Mouse (Mus musculus) neural tube, embryonic 13.5 days (tissue): ENCODE results near the gene Dstyk. TPM values are rescaled to one million over a fixed set of nuclear protein-coding genes. Genes with fewer than 3 reads are reported as not detected.
"Not testable (repeated sequence)": the region's sequence is repeated elsewhere in the genome, so short reads cannot be mapped to it uniquely, and the experiment has no call there.

Experiments used
- ATAC-seq: fragments of 200-750 bp; cut with Nextera tagmentation; 2 replicates; pipeline ENCODE4 v1.8.0; 2017; ENCODE audit warnings: low read depth, mild to moderate bottlenecking, moderate TSS enrichment, moderate library complexity
- H3K27ac ChIP-seq: fragments of 300-500 bp; sonication (generic); replicated peaks from 2 replicates; pipeline ENCODE4 v1.5.1; 2015; ENCODE audit warnings: moderate library complexity, mild to moderate bottlenecking, inconsistent platforms
- H3K27me3 ChIP-seq: fragments of 300-500 bp; sonication (generic); 2 replicates; pipeline ENCODE4 v1.6.1; 2015; ENCODE audit warnings: mild to moderate bottlenecking, inconsistent platforms
- H3K36me3 ChIP-seq: fragments of 300-500 bp; sonication (generic); 2 replicates; pipeline ENCODE4 v1.6.1; 2015; ENCODE audit warnings: mild to moderate bottlenecking, inconsistent platforms
- H3K4me1 ChIP-seq: fragments of 300-500 bp; sonication (generic); replicated peaks from 2 replicates; pipeline ENCODE4 v1.6.1; 2015; ENCODE audit warnings: inconsistent platforms
- H3K4me2 ChIP-seq: fragments of 300-500 bp; sonication (generic); 2 replicates; pipeline ENCODE4 v1.6.1; 2015; ENCODE audit warnings: inconsistent platforms, mild to moderate bottlenecking, moderate library complexity
- H3K4me3 ChIP-seq: fragments of 300-500 bp; sonication (generic); 2 replicates; pipeline ENCODE4 v1.5.1; 2015; ENCODE audit warnings: mild to moderate bottlenecking, inconsistent platforms
- H3K9ac ChIP-seq: fragments of 300-500 bp; sonication (generic); 2 replicates; pipeline ENCODE4 v1.6.1; 2015; ENCODE audit warnings: moderate library complexity, mild to moderate bottlenecking, inconsistent platforms
- H3K9me3 ChIP-seq: fragments of 300-500 bp; sonication (generic); 2 replicates; pipeline ENCODE4 v1.6.1; 2016; ENCODE audit warnings: inconsistent platforms
- WGBS: fragments of 180-500 bp; shearing (Covaris S2); methylation state at CpG from one replicate; pipeline ENCODE4 v1.1.7; 2015; 5-methylcytosine and 5-hydroxymethylcytosine counted together
- polyA plus RNA-seq: library from polyadenylated mRNA; unstranded; fragments of >200 nt; fragmentation: Nextera tagmentation; extraction: Ambion mirVana; gene quantifications from 2 replicates; pipeline ENCODE4 v1.2.1, GENCODE M21; 2015

The Dstyk gene
- polyA plus RNA-seq, 1 experiment from 2014 or later, result 9.2 TPM

DNA sequence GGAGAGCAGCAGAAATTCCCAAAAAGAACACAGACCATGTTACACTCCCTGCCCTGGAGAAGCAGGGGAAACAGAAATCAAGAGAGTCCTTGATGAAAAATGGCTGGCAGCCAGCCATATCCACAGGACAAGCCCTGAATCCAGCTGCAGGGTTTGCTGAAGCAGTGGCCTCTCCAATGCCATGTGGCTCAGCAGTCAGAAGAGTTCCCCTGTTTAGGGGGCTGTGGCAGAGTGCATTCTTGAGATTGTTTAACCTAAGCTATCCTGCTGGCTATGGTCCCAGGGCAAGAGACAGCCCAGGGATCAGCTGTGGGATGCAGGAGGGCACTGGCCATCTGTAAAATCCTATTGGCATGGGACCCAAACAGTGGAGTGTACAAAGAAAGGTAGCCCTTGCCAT lies 51.6 kb downstream of the Dstyk start:
- H3K9me3 ChIP-seq, result no peaks in the 10 kb centered on the region
- no peak for ATAC-seq
- H3K27ac ChIP-seq, result no peak overlapping the region

DNA sequence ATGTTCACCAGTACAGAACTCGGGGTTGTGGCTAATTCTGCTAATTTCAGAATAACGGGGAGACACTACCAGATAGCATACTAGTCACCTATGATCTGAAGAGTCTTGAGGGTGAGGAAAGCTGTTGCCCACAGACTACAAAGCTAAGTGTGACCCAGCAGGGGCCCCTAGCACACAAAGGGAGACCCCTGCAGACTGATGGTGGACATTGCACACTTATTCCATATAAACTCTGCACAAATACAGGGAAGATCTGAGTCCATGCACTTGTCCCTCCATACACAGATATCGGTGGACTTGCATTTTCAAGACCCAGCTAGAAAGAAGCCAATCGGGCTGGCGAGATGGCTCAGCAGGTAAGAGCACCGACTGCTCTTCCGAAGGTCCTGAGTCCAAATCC lies 52.2 kb downstream of the Dstyk start:
- no peak for ATAC-seq
- H3K27ac ChIP-seq, result no peak overlapping the region
- 94% methylated on average over 7 of the region's 7 CpGs for WGBS
- H3K27me3 ChIP-seq, result no peaks in the 10 kb centered on the region
- no peaks in the 10 kb centered on the region for H3K4me1 ChIP-seq
- no peak overlapping the region for H3K9ac ChIP-seq
- no peak overlapping the region for H3K4me2 ChIP-seq
- H3K36me3 ChIP-seq, result peaks cover 24% of the 10 kb centered on the region
- H3K9me3 ChIP-seq, result no peaks in the 10 kb centered on the region
- H3K4me3 ChIP-seq, result no peak overlapping the region

More for the DNA sequence above, 51.6 kb downstream of the Dstyk start:
- no peaks in the 10 kb centered on the region for H3K4me1 ChIP-seq
- H3K27me3 ChIP-seq, result no peaks in the 10 kb centered on the region
- H3K4me2 ChIP-seq, result no peak overlapping the region
- H3K9ac ChIP-seq, result no peak overlapping the region
- H3K36me3 ChIP-seq, result peaks cover 30% of the 10 kb centered on the region
- no peak overlapping the region for H3K4me3 ChIP-seq

DNA sequence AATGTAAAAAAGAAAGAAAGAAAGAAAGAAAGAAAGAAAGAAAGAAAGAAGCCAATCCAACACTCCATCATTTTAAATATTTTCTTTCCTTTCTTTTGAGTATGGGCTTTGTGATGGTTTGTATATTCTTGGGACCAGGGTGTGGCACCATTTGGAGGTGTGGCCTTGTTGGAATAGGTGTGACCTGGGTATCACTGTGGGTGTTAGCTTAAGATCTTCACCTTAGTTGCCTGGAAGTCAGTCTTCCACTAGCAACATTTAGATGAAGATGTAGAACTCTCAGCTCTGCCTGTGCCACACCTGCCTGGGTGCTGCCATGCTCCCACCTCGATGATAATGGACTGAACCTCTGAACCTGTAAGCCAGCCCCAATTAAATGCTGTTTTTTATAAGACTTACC lies 52.7 kb downstream of the Dstyk start:
- WGBS, result 94% methylated on average over 1 of the region's 1 CpGs
- H3K4me1 ChIP-seq, H3K27me3 ChIP-seq, ATAC-seq, H3K4me3 ChIP-seq, H3K9me3 ChIP-seq, H3K9ac ChIP-seq, H3K27ac ChIP-seq, H3K4me2 ChIP-seq: not testable (repeated sequence)
- H3K36me3 ChIP-seq, result peaks cover 19% of the 10 kb centered on the region

DNA sequence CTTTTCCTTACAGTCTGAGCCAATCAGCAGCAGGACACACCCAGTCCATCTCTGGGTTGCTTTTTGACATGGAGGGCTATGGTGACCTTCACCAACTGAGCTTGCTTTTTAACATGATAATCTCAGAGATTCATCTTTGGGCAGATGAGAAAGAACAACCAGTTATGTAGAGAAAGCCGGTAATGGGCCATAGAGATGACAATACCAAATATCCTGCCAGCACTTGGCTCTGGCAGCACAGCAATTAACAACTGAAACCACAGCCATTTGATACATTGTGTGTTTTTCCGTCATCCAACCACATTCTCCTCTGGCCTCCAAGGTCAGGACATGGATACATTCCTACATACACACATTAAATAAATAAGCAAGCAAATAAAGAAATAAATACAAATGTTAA lies 53.7 kb downstream of the Dstyk start:
- peaks cover 10% of the 10 kb centered on the region for H3K36me3 ChIP-seq
- H3K27me3 ChIP-seq, result no peaks in the 10 kb centered on the region
- no peak overlapping the region for H3K9ac ChIP-seq
- 95% methylated on average over 2 of the region's 2 CpGs for WGBS
- H3K27ac ChIP-seq, result no peak overlapping the region
- H3K9me3 ChIP-seq, result no peaks in the 10 kb centered on the region
- no peak overlapping the region for H3K4me2 ChIP-seq
- peaks cover 7% of the 10 kb centered on the region for H3K4me1 ChIP-seq
- H3K4me3 ChIP-seq, result no peak overlapping the region
- no peak for ATAC-seq

DNA sequence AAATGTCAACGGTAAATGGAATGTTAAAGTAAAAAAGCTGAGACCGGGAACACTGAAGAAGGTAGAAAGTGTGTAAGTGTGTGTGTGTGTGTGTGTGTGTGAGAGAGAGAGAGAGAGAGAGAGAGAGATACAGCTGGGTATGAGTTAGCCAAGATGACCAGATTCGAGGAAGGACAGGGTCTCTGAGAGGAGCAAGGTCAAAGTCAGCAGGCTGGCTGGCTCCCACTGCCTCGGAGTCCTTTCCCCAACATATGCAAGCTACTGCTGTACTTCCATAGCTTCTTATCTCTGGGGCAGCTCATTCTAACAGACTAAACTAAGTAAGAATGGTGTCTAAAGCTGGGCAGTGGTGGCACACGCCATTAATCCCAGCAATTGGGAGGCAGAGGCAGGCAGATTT lies 54.1 kb downstream of the Dstyk start:
- no peak overlapping the region for H3K27ac ChIP-seq
- 96% methylated on average over 5 of the region's 5 CpGs for WGBS
- H3K36me3 ChIP-seq, result peaks cover 7% of the 10 kb centered on the region
- no peak overlapping the region for H3K4me2 ChIP-seq
- no peak for ATAC-seq
- no peaks in the 10 kb centered on the region for H3K9me3 ChIP-seq
- H3K4me3 ChIP-seq, result no peak overlapping the region
- peaks cover 12% of the 10 kb centered on the region for H3K4me1 ChIP-seq
- H3K9ac ChIP-seq, result no peak overlapping the region
- no peaks in the 10 kb centered on the region for H3K27me3 ChIP-seq

DNA sequence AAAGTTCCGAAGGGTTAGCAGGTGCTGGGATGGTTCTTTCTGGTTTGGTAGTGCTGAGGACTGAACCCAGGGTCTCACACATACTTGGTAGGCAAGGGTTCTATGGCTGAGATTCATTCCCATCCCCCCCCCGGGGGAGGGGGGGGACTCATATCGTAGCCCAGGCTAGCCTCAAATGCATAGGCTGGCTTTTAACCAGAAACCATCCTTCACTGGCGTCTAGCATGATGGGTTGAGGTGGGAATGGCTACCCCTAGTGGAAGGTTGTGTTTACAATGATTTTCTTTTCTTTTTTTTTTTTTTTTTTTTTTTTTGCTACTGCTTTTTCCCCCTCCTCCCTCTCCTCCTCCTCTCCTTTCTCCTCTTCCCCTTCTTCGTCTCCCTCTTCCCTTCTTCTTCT lies 55.2 kb downstream of the Dstyk start:
- H3K27me3 ChIP-seq, result no peaks in the 10 kb centered on the region
- H3K27ac ChIP-seq, result no peak overlapping the region
- 63% methylated on average over 5 of the region's 5 CpGs for WGBS
- no peak for ATAC-seq
- H3K4me1 ChIP-seq, result peaks cover 12% of the 10 kb centered on the region
- H3K4me2 ChIP-seq, result no peak overlapping the region
- H3K9ac ChIP-seq, result no peak overlapping the region
- H3K36me3 ChIP-seq, result no peaks in the 10 kb centered on the region
- H3K9me3 ChIP-seq, result no peaks in the 10 kb centered on the region
- H3K4me3 ChIP-seq, result no peak overlapping the region

DNA sequence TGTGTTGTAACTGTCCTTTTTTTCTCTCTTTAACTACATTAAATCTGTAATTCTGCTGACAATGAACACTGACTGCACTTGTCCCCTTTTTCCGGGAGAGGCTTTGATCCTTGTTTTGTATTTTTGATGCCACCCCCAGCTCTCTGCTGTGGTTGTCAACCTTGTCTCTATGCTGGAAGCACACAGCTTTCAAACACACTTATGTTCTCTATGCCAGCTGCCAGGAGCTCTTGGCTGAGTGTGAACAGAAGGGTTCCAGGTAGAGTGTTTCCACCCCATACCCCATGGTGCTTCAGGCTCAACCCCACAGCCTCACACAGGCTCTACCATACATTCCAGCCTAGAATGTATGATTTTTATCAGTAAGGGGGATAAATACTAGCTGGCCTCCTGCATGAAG lies 57.1 kb downstream of the Dstyk start:
- no peak for ATAC-seq
- 93% methylated on average over 1 of the region's 1 CpGs for WGBS
- no peak overlapping the region for H3K27ac ChIP-seq
- no peak overlapping the region for H3K4me2 ChIP-seq
- no peaks in the 10 kb centered on the region for H3K9me3 ChIP-seq
- no peaks in the 10 kb centered on the region for H3K36me3 ChIP-seq
- H3K27me3 ChIP-seq, result no peaks in the 10 kb centered on the region
- H3K4me3 ChIP-seq, result no peak overlapping the region
- H3K4me1 ChIP-seq, result peaks cover 30% of the 10 kb centered on the region
- no peak overlapping the region for H3K9ac ChIP-seq

DNA sequence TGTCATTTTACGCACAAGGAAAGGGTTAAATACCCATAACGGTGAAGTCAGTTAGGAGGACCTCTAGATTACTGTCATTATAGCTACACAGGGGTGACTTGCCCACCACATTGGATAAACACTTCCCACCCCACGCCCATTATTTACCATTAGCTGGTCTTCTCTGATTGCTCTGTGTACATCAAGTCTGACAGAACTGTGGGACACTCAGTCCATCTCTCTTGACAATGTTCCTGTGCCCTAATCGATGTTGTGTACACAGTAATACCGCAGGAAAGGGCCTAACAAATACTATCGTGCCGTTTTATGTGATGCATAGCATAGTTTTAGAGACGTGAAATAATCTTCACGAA lies 59.2 kb downstream of the Dstyk start:
- Histone ChIP-seq H3K9me3 (no peaks in the 10 kb centered on the region), H3K27me3 (no peaks in the 10 kb centered on the region), H3K9ac (peak overlapping the region; percentile 76), H3K4me1 (peaks cover 39% of the 10 kb centered on the region), H3K4me2 (peak overlapping the region; percentile 82), H3K4me3 (peak overlapping the region; percentile 55), H3K27ac (peak overlapping the region; percentile 70), H3K36me3 (no peaks in the 10 kb centered on the region)
- ATAC-seq, result peak; percentile 62
- WGBS, result 5% methylated on average over 9 of the region's 9 CpGs

DNA sequence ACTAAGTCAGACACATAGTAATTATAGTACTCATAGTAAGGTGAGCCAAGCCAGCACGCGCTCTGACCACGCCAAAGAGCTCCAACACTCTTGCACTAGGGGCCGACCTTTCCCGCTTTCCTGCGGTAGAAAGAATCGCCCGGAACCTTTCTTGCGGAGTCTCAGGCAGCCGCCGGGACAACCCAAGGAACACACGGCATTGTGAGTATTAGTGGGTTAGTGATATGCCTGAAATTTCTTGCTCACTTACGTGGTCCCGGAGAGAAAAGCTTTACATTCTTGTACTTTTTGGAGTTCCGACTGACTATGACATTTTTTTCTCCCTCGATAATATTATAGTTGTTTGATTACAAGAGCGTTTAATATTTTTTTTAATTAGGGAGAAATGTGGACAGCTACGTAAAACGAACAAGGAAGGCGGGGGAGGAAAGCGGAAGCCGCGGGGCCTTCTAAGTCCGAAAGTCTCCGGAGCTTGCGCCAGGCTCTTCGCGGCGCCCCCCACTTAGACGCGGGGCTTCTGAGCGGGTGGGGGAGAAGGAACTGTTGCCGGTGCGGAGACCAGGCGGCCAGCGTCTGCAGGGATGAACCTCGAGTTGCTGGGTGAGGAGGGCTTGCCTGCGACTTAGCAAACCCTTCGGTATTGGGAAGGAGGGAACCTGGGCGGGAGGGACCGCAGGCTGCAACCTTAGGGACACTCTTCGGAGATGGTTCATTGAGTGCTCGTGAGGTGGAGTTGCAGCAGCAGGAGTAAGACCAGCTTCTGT lies 59.8 kb downstream of the Dstyk start, which contains the start of gene Rbbp5:
Gene Rbbp5 (plus strand): TSS at position 438 of the 764 bp plus-strand sequence.
- Histone ChIP-seq H3K27ac (peak within 1 kb of the TSS; percentile 70), H3K27me3 (no peaks in the 10 kb centered on the region), H3K9ac (peak within 1 kb of the TSS; percentile 76), H3K4me3 (peak within 1 kb of the TSS; percentile 55), H3K4me1 (peaks cover 39% of the 10 kb centered on the region), H3K9me3 (no peaks in the 10 kb centered on the region), H3K4me2 (peak within 1 kb of the TSS; percentile 82), H3K36me3 (no peaks in the 10 kb centered on the region)
- peak; percentile 91 for ATAC-seq
- WGBS, result under 1% methylated on average over 43 of the region's 43 CpGs

DNA sequence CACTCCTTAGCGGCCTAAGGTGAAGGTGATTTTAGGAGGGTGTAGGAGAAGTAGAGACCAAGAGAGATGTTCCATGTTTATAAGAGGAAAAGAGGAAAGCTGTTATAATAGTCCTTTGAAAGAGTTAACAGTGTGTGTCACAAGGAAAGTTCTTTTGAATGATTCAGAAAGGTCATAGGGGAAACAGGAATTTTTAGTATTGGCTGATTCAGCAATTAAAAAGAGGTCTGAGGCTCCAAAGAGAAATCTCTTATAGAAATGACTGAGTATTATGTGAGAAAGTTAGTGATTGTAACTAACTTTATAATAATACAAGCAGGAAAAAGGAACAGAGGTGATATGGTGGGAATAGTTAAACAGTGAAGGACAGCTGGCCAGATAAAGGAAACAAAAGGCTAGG lies 62.1 kb downstream of the Dstyk start:
- no peak for ATAC-seq
- Histone ChIP-seq H3K9me3 (no peaks in the 10 kb centered on the region), H3K9ac (no peak overlapping the region), H3K36me3 (no peaks in the 10 kb centered on the region), H3K4me3 (no peak overlapping the region), H3K27me3 (no peaks in the 10 kb centered on the region), H3K4me1 (peaks cover 39% of the 10 kb centered on the region), H3K27ac (no peak overlapping the region), H3K4me2 (no peak overlapping the region)
- 84% methylated on average over 1 of the region's 1 CpGs for WGBS

DNA sequence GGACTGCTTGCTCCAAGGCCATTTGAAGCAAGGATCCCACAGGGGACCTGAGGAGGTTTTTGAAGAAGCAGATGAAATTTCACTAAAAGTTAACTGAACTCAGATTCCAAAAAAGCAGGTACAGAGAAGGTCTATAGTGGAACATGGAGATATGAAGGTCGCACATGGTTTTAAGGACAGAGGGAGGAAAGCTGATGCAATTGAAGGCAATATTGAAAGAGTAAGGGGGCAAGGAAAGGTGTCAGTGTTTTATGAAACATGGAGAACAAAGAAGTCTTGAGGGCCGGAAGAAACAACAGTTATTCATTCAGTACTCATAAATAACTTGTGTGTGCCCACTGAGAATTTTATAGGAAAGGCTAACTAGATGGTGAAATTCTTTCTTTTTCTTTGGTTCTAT lies 64.3 kb downstream of the Dstyk start:
- H3K4me1 ChIP-seq, result peaks cover 27% of the 10 kb centered on the region
- H3K27ac ChIP-seq, result no peak overlapping the region
- H3K9me3 ChIP-seq, result no peaks in the 10 kb centered on the region
- peaks cover 7% of the 10 kb centered on the region; the same call in 1 of the 2 replicates for H3K36me3 ChIP-seq
- no peak overlapping the region for H3K4me2 ChIP-seq
- H3K27me3 ChIP-seq, result no peaks in the 10 kb centered on the region
- 88% methylated on average over 2 of the region's 2 CpGs for WGBS
- ATAC-seq, result no peak
- H3K9ac ChIP-seq, result no peak overlapping the region
- no peak overlapping the region for H3K4me3 ChIP-seq

DNA sequence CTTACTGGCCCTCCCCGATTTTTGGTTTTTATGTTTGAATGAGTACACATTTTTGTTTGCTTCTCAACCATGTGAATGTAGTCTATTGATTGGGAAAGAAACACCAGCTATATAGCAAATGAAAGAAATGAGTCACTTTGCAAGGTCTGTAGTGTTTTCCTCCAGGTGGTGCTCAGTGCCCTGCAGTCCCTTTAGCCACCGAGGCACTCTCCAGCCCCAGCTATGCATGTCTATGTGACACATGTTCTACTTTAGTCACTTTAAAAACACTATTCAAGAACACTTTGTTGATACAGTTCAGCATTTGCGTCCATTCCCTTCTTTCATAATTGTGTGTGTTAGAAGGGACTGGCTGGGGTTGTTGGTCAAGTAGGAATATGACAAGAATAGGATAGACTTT lies 65.9 kb downstream of the Dstyk start:
- Histone ChIP-seq H3K4me3 (no peak overlapping the region), H3K9me3 (no peaks in the 10 kb centered on the region), H3K36me3 (peaks cover 17% of the 10 kb centered on the region), H3K4me1 (peaks cover 21% of the 10 kb centered on the region), H3K9ac (no peak overlapping the region), H3K4me2 (no peak overlapping the region), H3K27me3 (no peaks in the 10 kb centered on the region), H3K27ac (no peak overlapping the region)
- ATAC-seq, result no peak
- 89% methylated on average over 3 of the region's 3 CpGs for WGBS

DNA sequence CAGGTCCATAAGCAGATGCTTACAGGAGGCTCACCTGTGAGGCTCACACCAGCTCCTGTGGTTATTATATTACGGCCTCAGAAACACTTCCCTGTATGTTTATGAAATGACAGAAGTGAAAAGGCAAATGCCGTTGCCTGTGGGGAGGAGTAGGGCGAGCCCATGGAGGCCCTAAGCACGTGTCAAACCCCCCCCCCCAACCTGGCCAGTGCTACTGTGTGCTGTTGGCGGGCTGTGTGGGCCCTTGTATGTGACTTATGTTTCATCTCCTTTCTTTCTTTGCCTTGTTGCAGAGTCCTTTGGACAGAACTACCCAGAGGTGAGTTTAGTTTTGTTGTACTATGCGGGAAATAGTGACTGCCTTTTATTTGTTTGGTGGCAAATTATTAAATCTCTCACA lies 66.4 kb downstream of the Dstyk start:
- peaks cover 22% of the 10 kb centered on the region for H3K36me3 ChIP-seq
- no peaks in the 10 kb centered on the region for H3K27me3 ChIP-seq
- no peaks in the 10 kb centered on the region for H3K9me3 ChIP-seq
- WGBS, result 93% methylated on average over 6 of the region's 6 CpGs
- H3K4me2 ChIP-seq, result no peak overlapping the region
- no peak overlapping the region for H3K9ac ChIP-seq
- H3K27ac ChIP-seq, result no peak overlapping the region
- no peak for ATAC-seq
- H3K4me3 ChIP-seq, result no peak overlapping the region
- peaks cover 16% of the 10 kb centered on the region for H3K4me1 ChIP-seq
